Mouse (Mus musculus): ENCODE data around the gene Kcnn1.

DNA sequence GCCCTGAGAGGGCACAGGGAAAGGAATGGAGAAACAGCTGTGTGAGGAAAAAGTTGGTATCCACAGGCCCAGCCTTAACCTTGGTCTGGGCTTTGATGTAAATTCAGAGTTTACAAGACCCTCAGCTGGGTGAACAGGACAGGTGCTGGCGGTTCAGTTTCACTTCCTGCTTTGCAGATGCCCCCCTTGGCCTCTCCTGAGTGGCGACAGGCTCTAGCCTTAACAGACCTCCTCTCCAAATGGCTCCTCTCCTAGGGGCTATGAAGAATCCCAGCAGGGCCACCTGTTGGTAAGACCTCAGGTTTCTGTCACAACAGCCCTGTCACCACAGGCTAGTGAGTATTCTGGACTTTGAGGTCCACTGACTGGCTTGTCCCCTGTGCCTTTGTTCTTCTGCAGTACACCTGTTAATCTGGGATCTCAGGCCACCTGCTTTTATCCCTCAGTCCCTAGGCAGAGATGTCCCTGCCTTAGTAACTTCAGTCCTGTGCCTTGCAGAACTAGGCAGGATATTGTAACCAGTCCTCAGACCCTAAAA lies 35.7 kb upstream of the Kcnn1 start:
- TF ChIP-seq MAX (IDR thresholded peaks at IDR 0.05) = no peak
- TF ChIP-seq CTCF (IDR thresholded peaks at IDR 0.05; ENCODE audit: control insufficient read depth, insufficient read depth, insufficient read length) = no peak
- no peak for TF ChIP-seq USF1 (IDR thresholded peaks at IDR 0.05; ENCODE audit: low read depth)
- no peak for TF ChIP-seq MYOD1 (IDR thresholded peaks at IDR 0.05; ENCODE audit: control insufficient read depth, insufficient read length, low read depth)
